Mouse (Mus musculus) lung, postnatal 0 days (tissue): ENCODE measurements at regions not wholly inside any gene's neighbourhood (a gene's known extent, or its start where the extent isn't known, plus 50 kb on each side); places are given as distances from the start of the nearest gene placed in this dataset.

Experiments used
- ATAC-seq: fragments of 200-750 bp; cut with Nextera tagmentation; 2 replicates; pipeline ENCODE4 v1.8.0; 2017; ENCODE audit warnings: moderate library complexity
- DNase-seq: peaks from one replicate; pipeline ENCODE4 v3.0.0-alpha.2; 2016; ENCODE audit warnings: low spot score
- H3K27ac ChIP-seq: fragments of 300-500 bp; sonication (generic); 2 replicates; pipeline ENCODE4 v1.5.1; 2014; ENCODE audit warnings: antibody characterized with exemption, mild to moderate bottlenecking, low read length, mixed read lengths
- H3K27me3 ChIP-seq: fragments of 300-500 bp; sonication (generic); replicated peaks from 2 replicates; pipeline ENCODE4 v1.6.1; 2014; ENCODE audit warnings: low read length, mixed read lengths; ENCODE audit not compliant: insufficient read depth
- H3K36me3 ChIP-seq: fragments of 300-500 bp; sonication (generic); 2 replicates; pipeline ENCODE4 v1.6.1; 2014; ENCODE audit warnings: low read length, mixed read lengths; ENCODE audit not compliant: insufficient read depth
- H3K4me1 ChIP-seq: fragments of 300-500 bp; sonication (generic); 2 replicates; pipeline ENCODE4 v1.6.1; 2014; ENCODE audit warnings: antibody characterized with exemption, low read depth, low read length, mixed read lengths; ENCODE audit not compliant: insufficient read depth
- H3K4me2 ChIP-seq: fragments of 300-500 bp; sonication (generic); replicated peaks from 2 replicates; pipeline ENCODE4 v1.6.1; 2014; ENCODE audit warnings: low read depth, mild to moderate bottlenecking, low read length, moderate library complexity, mixed read lengths
- H3K4me3 ChIP-seq: fragments of 300-500 bp; sonication (generic); 2 replicates; pipeline ENCODE4 v1.5.1; 2014; ENCODE audit warnings: low read depth, low read length
- H3K9ac ChIP-seq: fragments of 300-500 bp; sonication (generic); replicated peaks from 2 replicates; pipeline ENCODE4 v1.6.1; 2014; ENCODE audit warnings: low read depth, mild to moderate bottlenecking
- H3K9me3 ChIP-seq: fragments of 300-500 bp; sonication (generic); 2 replicates; pipeline ENCODE4 v1.6.1; 2016; ENCODE audit warnings: low read length, mixed read lengths
- CTCF ChIP-seq: IDR thresholded peaks from 2 replicates; pipeline ENCODE4 v1.5.1; 2016; ENCODE audit warnings: antibody characterized with exemption, mild to moderate bottlenecking
- EP300 ChIP-seq: IDR thresholded peaks from 2 replicates; pipeline ENCODE4 v1.6.1; 2016; ENCODE audit warnings: antibody characterized with exemption, mild to moderate bottlenecking, control low read depth
- WGBS: fragments of 180-500 bp; shearing (Covaris S2); extraction: QIAGEN DNeasy Blood & Tissue Kit; methylation state at CpG from one replicate; pipeline ENCODE4 v1.1.7; 2014; 5-methylcytosine and 5-hydroxymethylcytosine counted together

DNA sequence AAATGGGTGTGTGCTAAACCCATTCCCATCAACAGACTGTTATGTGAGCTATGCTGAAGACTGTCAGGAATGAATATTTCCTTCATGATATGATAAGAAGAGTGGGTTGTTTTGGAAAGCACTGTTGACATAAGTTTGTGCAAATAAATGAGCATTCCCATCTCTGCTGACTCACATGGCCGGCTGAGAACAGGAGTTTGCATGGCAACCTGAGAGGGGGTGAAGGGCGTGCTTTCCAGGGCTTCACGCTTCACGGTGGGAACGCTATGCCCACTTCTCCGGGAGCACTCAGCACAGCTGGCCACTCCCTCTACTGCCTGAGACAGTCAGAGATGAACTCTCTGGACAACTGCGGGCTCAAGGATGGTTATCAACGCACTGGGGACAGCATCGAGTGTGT, 348.9 kb upstream of the Slc24a5 start:
- ATAC-seq (peak; percentile 88), DNase-seq (peak; percentile 72)
- H3K36me3 ChIP-seq, result no peaks in the 10 kb centered on the region
- no peaks in the 10 kb centered on the region for H3K9me3 ChIP-seq
- H3K4me2 ChIP-seq, result no peak overlapping the region; the same call in 1 of the 2 replicates
- no peak overlapping the region for H3K9ac ChIP-seq
- H3K4me3 ChIP-seq, result no peak overlapping the region
- TF ChIP-seq EP300 (peak; percentile 99), CTCF (no peak)
- H3K27ac ChIP-seq, result peak overlapping the region; percentile 66; the same call in 1 of the 2 replicates
- H3K4me1 ChIP-seq, result peaks cover 14% of the 10 kb centered on the region; the same call in 1 of the 2 replicates
- no peaks in the 10 kb centered on the region for H3K27me3 ChIP-seq
- 48% methylated on average over 9 of the region's 9 CpGs for WGBS

DNA sequence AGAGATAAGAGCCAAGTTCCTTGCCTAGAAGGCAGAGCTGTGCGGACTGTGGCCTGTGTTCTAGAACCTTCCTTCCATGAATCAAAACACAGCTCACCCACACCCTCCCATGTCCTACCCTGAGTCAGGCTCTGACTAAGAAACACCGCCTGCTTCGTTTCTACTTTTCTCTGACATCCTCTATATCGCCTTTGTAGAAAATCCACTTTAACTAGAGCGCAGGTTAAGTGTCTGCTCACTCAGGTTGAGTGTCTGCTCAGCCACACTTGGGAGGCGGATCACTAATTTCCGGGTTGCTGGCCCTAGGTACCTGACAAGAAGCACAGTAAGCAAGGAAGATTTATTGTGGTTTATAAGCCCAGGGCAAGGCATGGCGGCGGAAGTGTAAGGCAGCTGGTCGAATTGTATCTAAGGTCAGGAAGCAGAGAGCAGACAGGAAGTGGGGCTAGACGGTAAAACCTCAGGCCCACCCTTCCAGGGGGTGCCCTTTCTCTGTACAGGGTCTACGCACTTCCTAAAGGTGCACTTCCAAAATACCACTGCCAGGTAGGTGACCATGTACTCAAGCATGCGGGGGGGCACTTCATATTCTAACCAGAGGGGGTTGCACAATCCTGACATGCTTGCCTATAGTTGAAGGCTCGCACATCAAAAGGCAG, 348.0 kb upstream of the Slc24a5 start:
- DNase-seq (peak; percentile 72), ATAC-seq (peak; percentile 75)
- peak; percentile 88 for TF ChIP-seq EP300
- no peak for TF ChIP-seq CTCF
- WGBS, result 27% methylated on average over 14 of the region's 14 CpGs
- no peaks in the 10 kb centered on the region for H3K9me3 ChIP-seq
- no peaks in the 10 kb centered on the region for H3K27me3 ChIP-seq
- H3K9ac ChIP-seq, result no peak overlapping the region
- peak overlapping the region; percentile 27 for H3K4me2 ChIP-seq
- peak overlapping the region; percentile 66 for H3K27ac ChIP-seq
- H3K36me3 ChIP-seq, result no peaks in the 10 kb centered on the region
- no peak overlapping the region for H3K4me3 ChIP-seq
- H3K4me1 ChIP-seq, result peaks cover 14% of the 10 kb centered on the region; the same call in 1 of the 2 replicates

DNA sequence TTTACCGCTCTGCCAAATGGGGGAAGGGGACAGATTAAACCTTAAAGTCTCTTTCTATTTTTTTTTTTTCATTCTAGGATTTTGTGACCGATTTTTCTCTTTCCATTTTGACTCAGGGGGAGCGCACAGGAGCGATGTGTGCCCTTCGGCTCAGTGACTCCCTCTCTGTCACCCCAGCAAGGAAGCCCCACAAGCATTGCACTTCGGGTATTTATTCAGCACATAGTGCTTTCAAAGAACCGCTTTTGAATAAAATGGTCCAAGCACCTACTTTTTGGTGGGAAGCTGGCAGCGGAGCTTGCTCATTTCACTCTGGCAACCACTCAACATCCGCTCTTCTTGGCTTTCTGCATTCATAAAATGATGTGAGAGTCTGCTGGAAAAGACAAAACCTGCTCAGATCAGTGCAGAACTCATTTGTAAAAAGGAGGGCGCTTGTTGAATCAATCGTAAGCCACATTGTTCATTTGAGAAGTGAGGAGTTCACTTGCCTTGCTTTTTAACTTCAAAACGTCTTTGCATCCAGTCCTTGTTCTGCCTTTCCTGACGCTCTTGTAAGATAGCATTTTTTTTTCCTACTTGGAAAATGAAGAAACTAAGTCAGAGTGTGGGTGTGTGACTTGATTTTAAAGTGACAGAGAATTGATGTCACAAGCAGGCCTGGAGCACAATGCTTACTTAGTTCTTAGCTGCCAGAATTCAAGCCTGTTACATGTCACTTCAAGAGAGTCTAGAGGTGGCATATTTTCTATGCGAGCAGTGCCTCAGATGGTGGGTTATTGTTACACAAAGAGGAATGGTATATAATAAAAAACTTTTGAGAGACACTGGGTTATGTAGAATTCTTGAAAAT, 347.1 kb upstream of the Slc24a5 start:
- Histone ChIP-seq H3K4me3 (no peak overlapping the region), H3K27ac (no peak overlapping the region), H3K27me3 (no peaks in the 10 kb centered on the region), H3K36me3 (no peaks in the 10 kb centered on the region), H3K9me3 (no peaks in the 10 kb centered on the region), H3K9ac (no peak overlapping the region), H3K4me1 (peaks cover 14% of the 10 kb centered on the region; the same call in 1 of the 2 replicates), H3K4me2 (no peak overlapping the region)
- no peak for ATAC-seq
- 60% methylated on average over 14 of the region's 14 CpGs for WGBS
- no peak for DNase-seq
- TF ChIP-seq CTCF (no peak), EP300 (no peak)

DNA sequence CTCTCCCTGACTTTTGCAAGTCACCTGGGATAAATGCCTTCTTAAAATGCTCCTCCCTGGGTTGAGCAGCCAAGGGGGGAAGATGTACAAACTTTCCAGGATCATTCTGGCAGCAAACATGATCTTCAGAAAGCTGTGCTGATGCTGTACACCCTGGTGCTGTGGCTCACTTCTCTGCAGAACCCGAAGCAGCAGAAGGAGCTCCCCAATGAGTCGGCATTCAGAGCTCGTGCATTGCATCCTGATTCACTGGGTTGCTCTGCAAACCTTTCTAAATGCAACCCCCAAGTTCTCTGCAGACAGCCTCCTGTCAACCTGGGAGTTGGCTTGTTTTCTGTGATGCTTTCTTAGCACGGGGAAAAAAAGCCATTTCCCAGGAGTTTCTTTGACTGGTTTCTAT, 343.8 kb upstream of the Slc24a5 start:
- ATAC-seq (no peak), DNase-seq (no peak)
- Histone ChIP-seq H3K27me3 (no peaks in the 10 kb centered on the region), H3K27ac (no peak overlapping the region), H3K9me3 (no peaks in the 10 kb centered on the region), H3K36me3 (no peaks in the 10 kb centered on the region), H3K4me3 (no peak overlapping the region), H3K4me2 (no peak overlapping the region), H3K4me1 (peaks cover 10% of the 10 kb centered on the region; the same call in 1 of the 2 replicates), H3K9ac (no peak overlapping the region)
- no peak for TF ChIP-seq CTCF
- TF ChIP-seq EP300, result no peak
- WGBS, result 73% methylated on average over 4 of the region's 4 CpGs

DNA sequence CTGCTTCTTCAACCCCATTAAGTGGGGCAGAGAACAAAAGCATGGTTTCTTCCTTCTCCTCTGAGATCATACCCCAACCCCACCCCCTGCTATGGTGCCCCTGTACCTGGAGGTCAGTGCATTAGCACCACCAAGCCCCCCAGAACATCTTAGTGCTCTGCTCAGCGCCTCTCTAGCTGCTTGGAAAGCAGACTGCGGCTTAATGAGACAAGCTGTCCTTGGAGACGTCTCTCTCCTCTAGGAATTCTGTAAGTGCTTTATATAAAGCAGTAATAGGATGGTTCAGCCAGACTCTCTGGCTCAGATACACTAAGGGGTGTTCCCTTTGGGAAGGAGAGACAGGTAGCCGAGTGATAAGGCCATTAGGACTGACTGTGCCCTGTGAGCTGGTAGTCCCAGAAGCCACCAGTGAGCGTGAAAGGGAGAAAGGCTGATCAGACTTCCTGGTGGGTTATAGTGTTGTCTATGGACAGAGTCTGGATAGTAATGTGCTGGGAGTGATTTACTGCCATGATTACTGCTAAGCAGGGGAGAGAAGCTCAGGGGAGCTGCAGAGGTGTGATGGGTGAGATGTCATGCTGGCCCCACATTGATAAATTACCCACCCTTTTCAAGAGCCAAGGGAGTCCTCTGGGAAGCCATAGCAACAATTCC, 343.0 kb upstream of the Slc24a5 start:
- no peaks in the 10 kb centered on the region for H3K36me3 ChIP-seq
- 63% methylated on average over 5 of the region's 5 CpGs for WGBS
- peaks cover 4% of the 10 kb centered on the region; the same call in 1 of the 2 replicates for H3K4me1 ChIP-seq
- no peaks in the 10 kb centered on the region for H3K27me3 ChIP-seq
- DNase-seq (no peak), ATAC-seq (no peak)
- no peaks in the 10 kb centered on the region for H3K9me3 ChIP-seq
- H3K4me3 ChIP-seq, result no peak overlapping the region
- TF ChIP-seq CTCF (no peak), EP300 (no peak)
- no peak overlapping the region for H3K9ac ChIP-seq
- H3K4me2 ChIP-seq, result no peak overlapping the region
- no peak overlapping the region for H3K27ac ChIP-seq

DNA sequence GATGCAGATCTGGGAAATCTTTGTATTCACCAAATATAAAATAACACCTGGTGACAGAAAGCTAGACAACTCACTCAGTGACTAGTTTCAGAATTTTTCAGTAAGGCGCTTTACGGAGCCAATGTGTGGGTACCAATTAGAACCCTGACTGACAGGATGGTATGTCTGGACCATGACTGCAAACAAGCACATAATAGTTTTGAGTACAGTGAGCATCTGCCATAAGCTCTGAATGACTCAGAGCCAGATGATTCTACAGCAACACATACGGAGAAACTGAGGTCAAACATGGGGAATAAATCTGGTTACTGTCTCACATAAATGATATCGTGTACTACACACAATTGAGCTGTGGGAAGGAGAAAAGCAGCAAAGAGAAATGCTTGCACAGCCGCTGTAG, 339.9 kb upstream of the Slc24a5 start:
- DNase-seq (no peak), ATAC-seq (no peak)
- TF ChIP-seq EP300 (no peak), CTCF (no peak)
- no peak overlapping the region for H3K4me2 ChIP-seq
- H3K4me1 ChIP-seq, result no peaks in the 10 kb centered on the region
- H3K4me3 ChIP-seq, result no peak overlapping the region
- no peak overlapping the region for H3K9ac ChIP-seq
- H3K36me3 ChIP-seq, result no peaks in the 10 kb centered on the region
- no peaks in the 10 kb centered on the region for H3K27me3 ChIP-seq
- no peaks in the 10 kb centered on the region for H3K9me3 ChIP-seq
- no peak overlapping the region for H3K27ac ChIP-seq
- 85% methylated on average over 5 of the region's 5 CpGs for WGBS
